ENCODE assay signal across 14 mouse cellular contexts in the genomic region with DNA sequence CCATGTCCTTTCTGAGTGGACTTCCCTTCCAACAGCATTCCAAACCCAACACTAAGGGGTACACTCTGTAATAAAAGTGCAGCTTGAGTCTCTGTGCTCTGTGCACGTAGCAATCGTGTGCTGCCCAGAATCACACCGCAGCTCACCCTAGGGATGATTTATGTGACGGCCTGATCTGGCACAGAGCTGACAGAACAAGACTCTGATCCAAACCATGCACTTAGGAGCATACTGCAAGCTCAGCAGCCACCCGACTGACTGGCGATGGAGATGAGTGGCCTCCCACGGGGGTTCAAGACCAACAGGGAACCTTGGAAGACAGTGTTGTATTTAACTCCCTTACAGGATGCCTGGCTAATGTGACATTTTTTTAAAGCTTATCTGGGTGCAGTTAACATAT. TPM values are rescaled to one million over a fixed set of nuclear protein-coding genes. Genes with fewer than 3 reads are reported as not detected.
DNase-seq lines count a peak whose midpoint lies in the region; ATAC-seq and TF ChIP-seq lines count a peak whose summit lies in the region.
"Had no signal": no experiment of that assay in that cellular context is flagged by ENCODE, and none has a peak within 500 bp of the region (broad histone marks: within the 10 kb centered on the region; RNA-seq: fewer than 3 reads in every experiment).

No protein-coding gene starts in this region.

- H3K27ac ChIP-seq in intestine, embryonic 14.5 days (ENCODE audit: low read depth), result peak overlapping the region; percentile 19
- H3K27ac ChIP-seq in intestine, postnatal 0 days (ENCODE audit: low read depth, low read length), result no peak overlapping the region
- 0 out of 2 replicates have a peak overlapping the region, but pooled peaks have one; percentile 38 for H3K27ac ChIP-seq in limb, embryonic 15.5 days
- H3K27ac ChIP-seq: limb, embryonic 12.5 days; midbrain, embryonic 10.5 days had no signal

- peak; percentile 21 for DNase-seq in adrenal gland, postnatal 10 days
- DNase-seq in adrenal gland, adult 18-20 months (ENCODE audit: low spot score in 2 of 2), result no peak
- peak; percentile 64 for DNase-seq in intestine, embryonic 14.5 days (ENCODE audit: low spot score)
- peak; percentile 20 for DNase-seq in MN1 (ENCODE audit: low spot score)
- no peak for DNase-seq in kidney, adult 8-10 months
- DNase-seq in gastrocnemius, postnatal 10 days, result no peak
- DNase-seq: B cell, adult 2 months; cerebellum, adult 9-11 months; thymus, adult 2 months had no signal

- H3K27me3 ChIP-seq in intestine, embryonic 14.5 days (replicated peaks; ENCODE audit: control insufficient read depth, insufficient read depth, low read length), result no peaks in the 10 kb centered on the region
- no peaks in the 10 kb centered on the region for H3K27me3 ChIP-seq in intestine, postnatal 0 days (replicated peaks; ENCODE audit: control insufficient read depth, insufficient read depth, low read length)
- H3K27me3 ChIP-seq in limb, embryonic 15.5 days, result no peaks in the 10 kb centered on the region
- H3K27me3 ChIP-seq: limb, embryonic 12.5 days had no signal

- no peak overlapping the region for H3K9ac ChIP-seq in intestine, embryonic 14.5 days (ENCODE audit: low read length)
- no peak overlapping the region for H3K9ac ChIP-seq in intestine, postnatal 0 days (ENCODE audit: low read depth, low read length)
- H3K9ac ChIP-seq in limb, embryonic 15.5 days, result no peak overlapping the region
- H3K9ac ChIP-seq: limb, embryonic 12.5 days had no signal

- ATAC-seq in intestine, embryonic 14.5 days (replicated peaks; ENCODE audit: low FRiP score, low TSS enrichment, low read depth), result peak; percentile 63
- no peak for ATAC-seq in intestine, postnatal 0 days
- ATAC-seq in limb, embryonic 15.5 days (ENCODE audit: insufficient number of reproducible peaks, low FRiP score, low TSS enrichment, low read depth), result no peak

- H3K36me3 ChIP-seq in intestine, embryonic 14.5 days (ENCODE audit: control insufficient read depth, insufficient read depth, low read length), result no peaks in the 10 kb centered on the region
- H3K36me3 ChIP-seq in intestine, postnatal 0 days (ENCODE audit: control insufficient read depth, insufficient read depth), result no peaks in the 10 kb centered on the region
- no peaks in the 10 kb centered on the region for H3K36me3 ChIP-seq in limb, embryonic 15.5 days
- H3K36me3 ChIP-seq: limb, embryonic 12.5 days; midbrain, embryonic 10.5 days had no signal

- H3K4me3 ChIP-seq in intestine, embryonic 14.5 days (ENCODE audit: low read depth, low read length), result no peak overlapping the region
- no peak overlapping the region for H3K4me3 ChIP-seq in intestine, postnatal 0 days (ENCODE audit: low read depth, low read length)
- H3K4me3 ChIP-seq in limb, embryonic 15.5 days, result no peak overlapping the region
- H3K4me3 ChIP-seq: limb, embryonic 12.5 days; midbrain, embryonic 10.5 days had no signal

- 14% methylated on average over 7 of the region's 7 CpGs for WGBS in intestine, embryonic 14.5 days
- WGBS in intestine, postnatal 0 days, result 33% methylated on average over 7 of the region's 7 CpGs
- 15% methylated on average over 7 of the region's 7 CpGs for WGBS in limb, embryonic 15.5 days

- H3K4me1 ChIP-seq in intestine, embryonic 14.5 days (replicated peaks; ENCODE audit: control insufficient read depth, insufficient read depth, low read length), result peaks cover 5% of the 10 kb centered on the region; the same call in 1 of the 2 replicates
- H3K4me1 ChIP-seq in intestine, postnatal 0 days (replicated peaks; ENCODE audit: control insufficient read depth, insufficient read depth, low read length), result no peaks in the 10 kb centered on the region
- H3K4me1 ChIP-seq in limb, embryonic 15.5 days, result peaks cover 55% of the 10 kb centered on the region

- no peaks in the 10 kb centered on the region for H3K9me3 ChIP-seq in intestine, embryonic 14.5 days (ENCODE audit: control insufficient read depth, low read length)
- H3K9me3 ChIP-seq in intestine, postnatal 0 days (ENCODE audit: control insufficient read depth), result no peaks in the 10 kb centered on the region
- H3K9me3 ChIP-seq in limb, embryonic 15.5 days, result no peaks in the 10 kb centered on the region
- H3K9me3 ChIP-seq: limb, embryonic 12.5 days; midbrain, embryonic 10.5 days had no signal

- no peak for TF ChIP-seq CTCF in intestine, postnatal 0 days (IDR thresholded peaks at IDR 0.05; ENCODE audit: low read depth)

- H3K4me2 ChIP-seq in intestine, embryonic 14.5 days (ENCODE audit: low read length), result peak overlapping the region; percentile 14; the same call in 1 of the 2 replicates
- H3K4me2 ChIP-seq in intestine, postnatal 0 days (replicated peaks; ENCODE audit: low read depth), result no peak overlapping the region
- no peak overlapping the region for H3K4me2 ChIP-seq in limb, embryonic 15.5 days
- H3K4me2 ChIP-seq: limb, embryonic 12.5 days had no signal

RNA-seq across cellular contexts. Expression of a gene that starts 41.4 kb away (rescaled TPM):
- total RNA-seq in adrenal gland, postnatal 10 days (2021), result not detected
- not detected for total RNA-seq in adrenal gland, adult 18-20 months (2021)
- not detected in 2 replicates for polyA plus RNA-seq in intestine, embryonic 14.5 days (2014; fragmentation: Nextera tagmentation; extraction: Ambion mirVana)
- not detected in 2 replicates for polyA plus RNA-seq in intestine, postnatal 0 days (2015; fragmentation: Nextera tagmentation; extraction: Ambion mirVana)
- not detected in 2 replicates for polyA plus RNA-seq in limb, embryonic 15.5 days (2015; fragmentation: Nextera tagmentation; extraction: Ambion mirVana)
- total RNA-seq in gastrocnemius, postnatal 10 days (2021), result not detected
- total RNA-seq: gastrocnemius, adult 18-20 months had no signal
- polyA plus RNA-seq: limb, embryonic 12.5 days; midbrain, embryonic 10.5 days; thymus, adult 2 months had no signal

Comparison
In these comparisons a context has a peak if more than half of its experiments do, and no peak if none do; other contexts are left out.
1. DNase-seq: peak in adrenal gland, postnatal 10 days (single experiment), intestine, embryonic 14.5 days (single experiment) and MN1 (single experiment); none in adrenal gland, adult 18-20 months (0 of 2), kidney, adult 8-10 months (0 of 2) and gastrocnemius, postnatal 10 days (single experiment).